Mouse (Mus musculus) liver (tissue): ENCODE measurements around the gene Ucn2.

ENCODE experiments used
- DNase-seq: peaks from one replicate; pipeline ENCODE4 v3.0.0-alpha.2; 2020; ENCODE audit warnings: mixed read lengths

The Ucn2 gene

DNA sequence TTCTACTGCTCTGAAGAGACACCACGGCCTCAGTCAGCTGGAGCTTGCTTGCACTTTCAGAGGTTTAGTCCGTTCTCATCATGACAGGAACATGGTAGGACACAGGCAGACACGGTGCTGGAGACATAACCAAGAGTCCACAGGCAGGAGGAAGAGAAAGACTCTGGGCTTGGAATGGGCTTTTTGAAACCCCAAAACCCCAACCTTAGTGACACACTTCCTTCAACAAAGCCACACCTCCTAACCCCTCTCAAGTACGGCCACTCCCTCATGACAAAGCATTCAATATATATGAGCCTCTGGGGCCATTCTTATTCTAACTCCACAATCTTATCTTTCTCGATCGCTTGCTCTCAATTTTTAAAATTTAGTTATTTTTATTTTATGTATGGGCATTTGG, 46.6 kb downstream of the Ucn2 start:
- no peak for DNase-seq
